Mouse (Mus musculus) hindbrain, embryonic 15.5 days (tissue): ENCODE measurements at regions not wholly inside any gene's neighbourhood (a gene's known extent, or its start where the extent isn't known, plus 50 kb on each side); places are given as distances from the start of the nearest gene placed in this dataset.

Source experiments
- ATAC-seq: fragments of 200-750 bp; cut with Nextera tagmentation; 2 replicates; pipeline ENCODE4 v1.8.0; 2017; ENCODE audit warnings: low read depth, moderate number of reproducible peaks, moderate TSS enrichment; ENCODE audit not compliant: low FRiP score
- H3K27ac ChIP-seq: fragments of 300-500 bp; sonication (generic); replicated peaks from 2 replicates; pipeline ENCODE4 v1.5.1; 2015; ENCODE audit warnings: mild to moderate bottlenecking, inconsistent platforms
- H3K27me3 ChIP-seq: fragments of 300-500 bp; sonication (generic); 2 replicates; pipeline ENCODE4 v1.6.1; 2015; ENCODE audit warnings: control low read depth, inconsistent platforms
- H3K36me3 ChIP-seq: fragments of 300-500 bp; sonication (generic); 2 replicates; pipeline ENCODE4 v1.6.1; 2015; ENCODE audit warnings: control low read depth, inconsistent platforms
- H3K4me1 ChIP-seq: fragments of 300-500 bp; sonication (generic); replicated peaks from 2 replicates; pipeline ENCODE4 v1.6.1; 2015; ENCODE audit warnings: control low read depth, inconsistent platforms
- H3K4me2 ChIP-seq: fragments of 300-500 bp; sonication (generic); 2 replicates; pipeline ENCODE4 v1.6.1; 2015; ENCODE audit warnings: moderate library complexity, mild to moderate bottlenecking, inconsistent platforms
- H3K4me3 ChIP-seq: fragments of 300-500 bp; sonication (generic); 2 replicates; pipeline ENCODE4 v1.5.1; 2015; ENCODE audit warnings: mild to moderate bottlenecking, inconsistent platforms
- H3K9ac ChIP-seq: fragments of 300-500 bp; sonication (generic); 2 replicates; pipeline ENCODE4 v1.6.1; 2015; ENCODE audit warnings: inconsistent platforms
- H3K9me3 ChIP-seq: fragments of 300-500 bp; sonication (generic); 2 replicates; pipeline ENCODE4 v1.6.1; 2016; ENCODE audit warnings: control low read depth, inconsistent platforms
- WGBS: fragments of 180-500 bp; shearing (Covaris S2); methylation state at CpG from one replicate; pipeline ENCODE4 v1.1.7; 2015; 5-methylcytosine and 5-hydroxymethylcytosine counted together

GRCm38 (mm10) chr15:62567431-62567830 is 1277.5 kb downstream of the Gsdmc2 start:
- 87% methylated on average over 4 of the region's 4 CpGs for WGBS
- Histone ChIP-seq H3K36me3 (no peaks in the 10 kb centered on the region), H3K9ac (no peak overlapping the region), H3K4me3 (no peak overlapping the region), H3K9me3 (no peaks in the 10 kb centered on the region), H3K27me3 (peaks cover 3% of the 10 kb centered on the region; the same call in 1 of the 2 replicates), H3K27ac (no peak overlapping the region), H3K4me1 (peaks cover 11% of the 10 kb centered on the region; the same call in 1 of the 2 replicates), H3K4me2 (no peak overlapping the region)
- no peak for ATAC-seq

DNA sequence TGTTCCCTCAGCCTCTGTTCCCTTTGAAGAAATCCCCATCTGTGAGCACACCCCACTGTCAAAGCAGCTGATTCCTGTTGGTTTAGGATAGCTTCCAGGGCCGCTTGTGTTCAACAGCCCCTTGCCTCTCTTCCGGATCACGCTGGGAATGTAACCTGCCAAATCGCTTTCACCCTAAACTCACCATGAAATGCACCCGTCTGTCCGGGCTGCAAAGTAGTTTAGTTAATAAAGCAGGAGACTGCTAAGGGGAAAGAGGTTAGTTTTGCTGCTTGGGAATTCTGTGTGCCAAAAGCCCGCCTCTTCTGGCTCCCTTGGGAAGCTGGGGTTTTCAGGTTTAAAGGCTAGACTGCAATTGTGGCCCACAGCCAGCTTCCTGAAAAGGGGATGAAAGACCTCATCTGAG is 1278.9 kb downstream of the Gsdmc2 start:
- peak overlapping the region; percentile 31; the same call in 1 of the 2 replicates for H3K4me2 ChIP-seq
- 8% methylated on average over 7 of the region's 7 CpGs for WGBS

GRCm38 (mm10) chr15:62533233-62533632 is 1311.7 kb downstream of the Gsdmc2 start:
- no peak for ATAC-seq

More for the DNA sequence above, 1278.9 kb downstream of the Gsdmc2 start:
- Histone ChIP-seq H3K9me3 (no peaks in the 10 kb centered on the region), H3K4me3 (no peak overlapping the region), H3K4me1 (peaks cover 5% of the 10 kb centered on the region; the same call in 1 of the 2 replicates), H3K27me3 (peaks cover 3% of the 10 kb centered on the region; the same call in 1 of the 2 replicates), H3K36me3 (no peaks in the 10 kb centered on the region), H3K27ac (no peak overlapping the region), H3K9ac (no peak overlapping the region)
- ATAC-seq: peak; percentile 78

DNA sequence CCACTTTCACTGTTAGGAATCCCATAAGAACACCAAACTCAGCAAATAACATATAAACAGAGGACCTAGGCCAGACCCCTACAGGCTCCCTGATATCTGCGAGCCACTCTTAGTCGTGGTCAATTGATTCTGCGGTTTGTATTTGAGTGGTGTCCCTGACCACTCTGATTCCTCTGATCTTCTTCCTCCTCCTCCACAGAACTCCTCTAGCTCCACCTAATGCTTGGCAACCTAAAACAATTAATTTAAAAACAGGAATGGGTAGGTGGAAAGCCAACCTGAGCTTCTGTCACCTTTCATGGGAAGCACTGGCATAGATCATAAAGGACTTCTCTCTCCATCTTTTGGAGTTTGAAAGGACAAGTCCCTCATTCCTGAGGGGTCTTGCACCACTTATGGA is 1316.0 kb downstream of the Gsdmc2 start:
- H3K4me3 ChIP-seq: no peak overlapping the region
- H3K36me3 ChIP-seq: no peaks in the 10 kb centered on the region
- no peak overlapping the region for H3K4me2 ChIP-seq
- 85% methylated on average over 3 of the region's 3 CpGs for WGBS
- no peaks in the 10 kb centered on the region for H3K9me3 ChIP-seq
- no peaks in the 10 kb centered on the region for H3K27me3 ChIP-seq
- no peak overlapping the region for H3K27ac ChIP-seq
- ATAC-seq: no peak
- H3K4me1 ChIP-seq: no peaks in the 10 kb centered on the region
- no peak overlapping the region for H3K9ac ChIP-seq

More at GRCm38 (mm10) chr15:62533233-62533632, 1311.7 kb downstream of the Gsdmc2 start:
- H3K9ac ChIP-seq: no peak overlapping the region
- no peaks in the 10 kb centered on the region for H3K27me3 ChIP-seq
- H3K36me3 ChIP-seq: no peaks in the 10 kb centered on the region
- H3K4me2 ChIP-seq: no peak overlapping the region
- 72% methylated on average over 2 of the region's 2 CpGs for WGBS
- H3K4me3 ChIP-seq: no peak overlapping the region
- no peaks in the 10 kb centered on the region for H3K4me1 ChIP-seq
- no peaks in the 10 kb centered on the region for H3K9me3 ChIP-seq
- no peak overlapping the region for H3K27ac ChIP-seq

DNA sequence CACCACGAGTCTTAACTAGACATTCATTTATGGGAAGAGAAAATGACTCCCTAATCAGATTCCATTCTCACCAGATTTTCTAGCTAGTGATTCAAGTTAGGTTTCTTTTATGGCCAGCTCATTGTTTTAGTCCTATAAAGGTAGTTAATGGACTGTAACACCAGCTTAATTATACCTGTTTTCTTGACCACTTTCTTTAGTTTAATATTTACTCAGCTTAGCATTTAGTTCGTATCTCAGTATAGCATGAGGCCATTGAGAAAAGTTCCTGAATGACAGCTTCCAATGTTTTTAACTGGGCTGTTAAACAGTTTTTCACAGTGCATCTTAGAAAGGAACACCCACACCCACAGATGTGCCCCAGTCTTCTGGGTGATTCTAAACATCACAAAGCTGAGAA is 1320.3 kb downstream of the Gsdmc2 start:
- WGBS: 30% methylated on average over 2 of the region's 2 CpGs
- no peak overlapping the region for H3K27ac ChIP-seq
- no peak for ATAC-seq

GRCm38 (mm10) chr15:62524135-62524534 is 1320.8 kb downstream of the Gsdmc2 start:
- H3K27me3 ChIP-seq: no peaks in the 10 kb centered on the region
- H3K4me2 ChIP-seq: no peak overlapping the region
- H3K27ac ChIP-seq: no peak overlapping the region
- no peak overlapping the region for H3K4me3 ChIP-seq
- ATAC-seq: no peak
- H3K9ac ChIP-seq: no peak overlapping the region
- no peaks in the 10 kb centered on the region for H3K9me3 ChIP-seq
- 65% methylated on average over 2 of the region's 2 CpGs for WGBS
- H3K4me1 ChIP-seq: no peaks in the 10 kb centered on the region
- H3K36me3 ChIP-seq: no peaks in the 10 kb centered on the region

More for the DNA sequence above, 1320.3 kb downstream of the Gsdmc2 start:
- H3K27me3 ChIP-seq: no peaks in the 10 kb centered on the region
- H3K9me3 ChIP-seq: no peaks in the 10 kb centered on the region
- no peak overlapping the region for H3K4me3 ChIP-seq
- no peak overlapping the region for H3K4me2 ChIP-seq
- H3K4me1 ChIP-seq: no peaks in the 10 kb centered on the region
- H3K9ac ChIP-seq: no peak overlapping the region
- H3K36me3 ChIP-seq: no peaks in the 10 kb centered on the region

DNA sequence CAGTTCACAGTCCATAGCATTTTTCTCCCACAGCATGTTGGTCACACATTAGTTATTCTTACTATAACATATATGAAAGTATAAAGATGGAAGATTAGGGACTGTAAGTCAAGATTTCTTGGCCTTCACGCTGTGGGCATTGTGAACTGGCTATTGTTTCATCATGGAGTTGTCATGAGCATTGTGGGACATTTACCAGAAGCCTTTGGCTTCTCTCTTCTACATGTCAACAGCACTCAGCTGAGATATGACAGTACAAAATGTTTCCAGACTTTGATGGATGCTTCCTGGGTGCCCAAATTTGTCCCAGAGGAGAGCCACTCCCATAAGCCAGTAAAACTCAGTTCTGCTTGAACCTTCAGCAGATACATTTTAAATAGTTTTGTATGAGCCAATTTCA is 1331.5 kb downstream of the Gsdmc2 start:
- no peak overlapping the region for H3K9ac ChIP-seq
- WGBS: 85% methylated on average over 1 of the region's 1 CpGs
- H3K36me3 ChIP-seq: no peaks in the 10 kb centered on the region
- H3K4me3 ChIP-seq: no peak overlapping the region
- no peaks in the 10 kb centered on the region for H3K9me3 ChIP-seq
- H3K4me1 ChIP-seq: no peaks in the 10 kb centered on the region
- no peak for ATAC-seq
- no peaks in the 10 kb centered on the region for H3K27me3 ChIP-seq
- H3K4me2 ChIP-seq: no peak overlapping the region
- H3K27ac ChIP-seq: no peak overlapping the region

- Histone ChIP-seq H3K9ac (no peak overlapping the region), H3K27me3 (no peaks in the 10 kb centered on the region), H3K36me3 (no peaks in the 10 kb centered on the region), H3K9me3 (no peaks in the 10 kb centered on the region), H3K27ac (no peak overlapping the region), H3K4me3 (no peak overlapping the region), H3K4me2 (no peak overlapping the region), H3K4me1 (no peaks in the 10 kb centered on the region)
- 71% methylated on average over 2 of the region's 2 CpGs for WGBS
- ATAC-seq: no peak
Measured at GRCm38 (mm10) chr15:62511461-62511860, 1333.5 kb downstream of the Gsdmc2 start.

GRCm38 (mm10) chr15:62503866-62504265 is 1341.1 kb downstream of the Gsdmc2 start:
- no peaks in the 10 kb centered on the region for H3K4me1 ChIP-seq
- H3K4me2 ChIP-seq: no peak overlapping the region
- H3K9me3 ChIP-seq: no peaks in the 10 kb centered on the region
- no peaks in the 10 kb centered on the region for H3K27me3 ChIP-seq
- H3K4me3 ChIP-seq: no peak overlapping the region
- ATAC-seq: no peak
- H3K27ac ChIP-seq: no peak overlapping the region
- no peak overlapping the region for H3K9ac ChIP-seq
- 65% methylated on average over 3 of the region's 3 CpGs for WGBS
- no peaks in the 10 kb centered on the region for H3K36me3 ChIP-seq

DNA sequence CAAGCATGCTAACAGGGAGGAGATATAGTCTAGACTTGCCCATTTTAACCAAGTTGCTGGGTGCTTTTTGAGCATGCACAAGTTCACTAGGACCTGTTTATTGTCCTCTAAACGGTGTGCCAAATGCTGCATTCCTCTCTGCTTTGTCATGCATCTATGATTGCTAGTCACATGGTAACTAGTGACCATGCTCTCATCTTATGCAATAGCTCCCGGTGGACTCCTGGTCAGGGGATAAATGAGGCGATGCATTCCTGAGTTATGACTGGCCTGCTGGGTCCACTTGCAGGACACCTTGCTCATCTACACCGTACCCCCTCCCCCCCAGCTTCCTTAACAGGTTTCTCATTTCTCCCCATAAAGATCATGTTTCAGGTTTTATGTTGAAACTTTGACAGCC is 1344.0 kb downstream of the Gsdmc2 start:
- Histone ChIP-seq H3K27ac (no peak overlapping the region), H3K4me2 (no peak overlapping the region), H3K9ac (no peak overlapping the region), H3K36me3 (no peaks in the 10 kb centered on the region), H3K27me3 (no peaks in the 10 kb centered on the region), H3K9me3 (no peaks in the 10 kb centered on the region), H3K4me1 (peaks cover 5% of the 10 kb centered on the region), H3K4me3 (no peak overlapping the region)
- 77% methylated on average over 4 of the region's 4 CpGs for WGBS
- ATAC-seq: no peak

DNA sequence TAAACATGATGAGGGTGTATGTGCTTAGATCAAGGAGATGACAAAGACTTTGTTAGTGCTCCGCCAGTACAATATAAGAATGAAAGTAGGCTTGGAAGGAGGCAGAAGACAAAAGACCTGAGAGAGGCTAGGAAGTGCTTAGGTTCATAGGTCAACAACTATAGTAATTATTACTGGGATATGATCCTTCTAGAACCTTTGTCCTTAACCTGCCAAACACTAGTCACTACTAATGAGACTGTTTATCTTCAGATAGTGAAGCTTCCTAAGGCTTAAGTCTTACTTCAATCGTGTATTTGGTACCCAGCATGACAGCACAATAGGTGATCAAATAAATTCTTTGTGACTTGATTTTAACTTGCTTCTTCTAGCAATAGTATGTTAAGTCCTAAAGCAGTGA is 1344.5 kb downstream of the Gsdmc2 start:
- H3K27ac ChIP-seq: no peak overlapping the region
- H3K9ac ChIP-seq: no peak overlapping the region
- H3K4me3 ChIP-seq: no peak overlapping the region
- ATAC-seq: no peak
- no peak overlapping the region for H3K4me2 ChIP-seq
- H3K27me3 ChIP-seq: no peaks in the 10 kb centered on the region
- peaks cover 7% of the 10 kb centered on the region for H3K4me1 ChIP-seq
- 83% methylated on average over 2 of the region's 2 CpGs for WGBS
- no peaks in the 10 kb centered on the region for H3K9me3 ChIP-seq
- no peaks in the 10 kb centered on the region for H3K36me3 ChIP-seq

DNA sequence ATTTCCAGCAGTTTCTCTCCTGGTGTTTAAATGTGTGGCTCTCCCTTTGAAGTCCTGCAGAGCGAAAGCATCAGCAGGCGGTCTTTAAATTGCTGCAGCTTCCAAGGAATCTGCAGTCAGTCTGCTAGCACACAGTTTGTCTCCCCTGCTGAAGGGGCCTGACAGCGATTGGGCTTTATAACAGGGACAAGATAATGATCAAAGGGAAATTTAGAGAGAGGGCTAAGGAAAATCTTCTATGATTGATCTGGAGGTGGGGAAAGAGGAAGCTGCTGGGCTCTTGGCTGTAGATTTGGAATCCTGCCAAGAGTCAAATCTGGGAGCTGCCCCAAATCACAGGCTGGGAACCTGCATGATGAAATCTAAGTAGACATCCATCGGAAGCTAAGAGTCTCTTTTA is 1348.8 kb downstream of the Gsdmc2 start:
- Histone ChIP-seq H3K27me3 (no peaks in the 10 kb centered on the region), H3K36me3 (no peaks in the 10 kb centered on the region), H3K4me3 (no peak overlapping the region), H3K27ac (no peak overlapping the region; the same call in 1 of the 2 replicates), H3K4me2 (no peak overlapping the region), H3K9ac (no peak overlapping the region), H3K9me3 (no peaks in the 10 kb centered on the region), H3K4me1 (peaks cover 7% of the 10 kb centered on the region)
- no peak; the same call in 1 of the 2 replicates for ATAC-seq
- WGBS: 18% methylated on average over 4 of the region's 4 CpGs

DNA sequence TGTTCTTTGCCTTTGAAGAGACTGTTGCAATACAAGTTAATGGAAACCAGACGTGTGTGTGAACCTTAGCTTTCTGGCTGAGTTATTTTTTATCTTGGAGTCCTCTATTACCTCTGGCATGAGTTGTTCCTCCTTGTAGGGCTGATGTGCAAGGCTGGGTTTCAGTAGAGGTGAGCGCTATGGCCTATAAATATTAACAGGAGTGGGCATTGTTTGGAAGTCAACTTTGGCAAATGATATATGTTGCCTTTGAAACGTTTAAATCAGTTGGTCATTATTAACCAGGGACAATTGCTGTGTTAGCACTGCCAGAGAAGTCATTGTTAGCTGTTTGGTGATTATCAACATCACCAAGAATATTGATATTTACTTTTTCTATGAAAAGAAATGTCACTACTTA is 1352.6 kb downstream of the Gsdmc2 start:
- Histone ChIP-seq H3K27me3 (no peaks in the 10 kb centered on the region), H3K36me3 (no peaks in the 10 kb centered on the region), H3K4me2 (no peak overlapping the region), H3K27ac (no peak overlapping the region), H3K9me3 (no peaks in the 10 kb centered on the region), H3K9ac (no peak overlapping the region), H3K4me1 (peaks cover 7% of the 10 kb centered on the region), H3K4me3 (no peak overlapping the region)
- ATAC-seq: no peak
- WGBS: 73% methylated on average over 3 of the region's 3 CpGs
